Mouse (Mus musculus) hindlimb bud, embryonic 11.5 days (tissue): ENCODE measurements around the gene Foxf2.

ENCODE experiments used
- DNase-seq: peaks from one replicate; pipeline ENCODE4 v3.0.0-alpha.2; 2012; ENCODE audit warnings: low read depth, low spot score; ENCODE audit errors: extremely low spot score

The Foxf2 gene

DNA sequence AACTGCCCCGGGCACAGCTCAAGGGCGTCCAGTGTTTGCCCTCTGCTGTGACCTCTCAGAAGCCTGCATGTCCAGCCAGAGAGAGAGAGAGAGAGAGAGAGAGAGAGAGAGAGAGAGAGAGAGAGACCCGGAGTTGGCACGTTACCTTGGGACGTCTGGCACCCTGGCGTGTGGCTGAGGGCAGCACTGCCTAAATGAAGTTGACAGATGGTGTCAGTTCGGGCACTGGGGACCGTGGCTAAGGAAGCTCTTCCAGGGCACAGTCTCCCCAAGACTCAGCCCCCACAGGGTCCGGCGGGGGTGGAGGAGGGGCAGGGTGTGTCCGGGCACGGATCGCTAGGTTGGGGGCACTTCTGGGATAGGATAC lies 667 bp upstream of the Foxf2 start:
- no peak for DNase-seq

DNA sequence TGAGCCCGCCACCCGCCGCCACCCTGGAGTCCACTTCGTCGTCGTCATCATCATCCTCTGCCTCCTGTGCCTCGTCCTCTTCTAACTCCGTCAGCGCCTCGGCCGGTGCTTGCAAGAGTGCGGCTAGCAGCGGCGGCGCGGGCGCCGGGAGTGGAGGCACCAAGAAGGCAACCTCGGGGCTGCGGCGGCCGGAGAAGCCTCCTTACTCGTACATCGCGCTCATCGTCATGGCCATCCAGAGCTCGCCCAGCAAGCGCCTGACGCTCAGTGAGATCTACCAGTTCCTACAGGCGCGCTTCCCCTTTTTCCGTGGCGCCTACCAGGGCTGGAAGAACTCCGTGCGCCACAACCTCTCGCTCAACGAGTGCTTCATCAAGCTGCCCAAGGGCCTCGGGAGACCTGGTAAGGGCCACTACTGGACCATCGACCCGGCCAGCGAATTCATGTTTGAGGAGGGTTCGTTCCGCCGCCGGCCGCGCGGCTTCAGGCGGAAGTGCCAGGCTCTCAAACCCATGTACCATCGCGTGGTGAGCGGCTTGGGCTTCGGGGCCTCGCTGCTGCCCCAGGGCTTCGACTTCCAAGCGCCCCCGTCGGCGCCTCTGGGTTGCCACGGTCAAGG lies 676 bp downstream of the Foxf2 start:
- no peak for DNase-seq

GRCm38 (mm10) chr13:31626991-31627625 lies 1.5 kb downstream of the Foxf2 start:
- no peak for DNase-seq

- DNase-seq = no peak
These were observed 2.5 kb downstream of the Foxf2 start for GRCm38 (mm10) chr13:31627864-31628690.

GRCm38 (mm10) chr13:31628691-31629180 lies 3.1 kb downstream of the Foxf2 start:
- DNase-seq = no peak

DNA sequence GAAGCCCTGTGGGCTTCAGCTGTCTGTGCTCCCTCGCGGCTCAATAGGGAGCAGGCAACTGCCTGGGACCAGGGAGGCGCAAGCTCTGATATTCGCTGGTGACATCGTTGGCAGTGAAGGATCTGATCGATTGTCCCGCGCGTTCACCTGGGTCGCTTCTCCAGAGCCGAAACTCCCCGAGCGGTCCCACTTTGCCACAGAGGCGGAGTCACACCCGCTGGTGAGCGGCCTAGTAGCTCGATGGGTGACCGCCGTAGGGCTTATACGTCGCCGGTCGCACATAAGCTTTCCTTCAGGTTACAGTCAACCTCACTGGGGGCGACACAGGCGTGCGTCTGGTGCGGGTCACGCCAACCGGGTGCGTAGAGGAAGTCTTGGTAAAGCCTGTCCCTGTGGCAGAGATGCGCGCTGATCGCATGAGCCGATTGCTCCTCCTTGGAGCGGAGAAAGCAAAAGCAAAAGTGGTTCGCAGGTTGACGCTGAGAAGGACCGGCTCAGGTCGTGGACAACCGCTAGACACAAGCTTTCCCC lies 3.8 kb downstream of the Foxf2 start:
- DNase-seq = no peak

- DNase-seq = no peak
These were observed 4.4 kb downstream of the Foxf2 start for GRCm38 (mm10) chr13:31630051-31630450.

- no peak for DNase-seq
These were observed 4.9 kb downstream of the Foxf2 start for GRCm38 (mm10) chr13:31630551-31630950.

DNA sequence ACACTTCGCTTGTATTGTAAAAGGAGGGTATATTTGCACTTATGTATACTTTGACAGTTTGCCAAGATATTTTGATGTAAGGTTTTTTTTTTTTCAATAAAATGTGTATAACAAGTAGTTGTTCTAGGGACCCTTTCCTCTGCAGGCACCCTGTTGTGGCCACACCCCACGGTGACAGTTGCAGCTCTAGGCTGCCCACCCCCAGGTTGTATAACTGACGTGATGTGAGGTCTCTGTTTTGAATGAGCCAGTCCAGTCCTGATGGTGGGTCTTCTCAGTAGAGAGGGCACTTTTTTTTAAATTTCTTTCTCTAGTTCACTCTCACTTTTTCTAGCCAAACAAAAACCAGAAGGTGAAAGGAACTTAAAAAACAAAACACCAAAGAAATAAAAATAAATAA lies 5.7 kb downstream of the Foxf2 start:
- DNase-seq = no peak

DNA sequence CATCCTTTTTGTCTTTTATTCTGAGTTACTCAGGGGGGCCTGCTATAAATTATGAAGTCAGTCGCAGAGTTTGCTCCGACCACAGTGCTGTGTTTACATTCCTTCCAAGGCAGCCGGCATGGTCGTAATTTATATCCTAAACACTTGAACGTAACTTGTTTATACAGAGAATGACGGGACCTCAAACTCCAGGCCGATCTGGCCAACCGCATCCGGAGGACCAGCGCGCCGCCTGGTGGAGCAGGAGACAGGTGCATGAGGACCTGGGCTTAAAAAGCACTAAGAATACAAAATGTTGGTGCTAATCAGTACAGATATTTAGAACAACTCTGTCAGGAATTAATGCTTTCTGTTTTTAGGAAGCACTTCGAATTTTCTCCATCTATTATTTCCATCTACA lies 6.8 kb downstream of the Foxf2 start:
- DNase-seq = no peak

DNA sequence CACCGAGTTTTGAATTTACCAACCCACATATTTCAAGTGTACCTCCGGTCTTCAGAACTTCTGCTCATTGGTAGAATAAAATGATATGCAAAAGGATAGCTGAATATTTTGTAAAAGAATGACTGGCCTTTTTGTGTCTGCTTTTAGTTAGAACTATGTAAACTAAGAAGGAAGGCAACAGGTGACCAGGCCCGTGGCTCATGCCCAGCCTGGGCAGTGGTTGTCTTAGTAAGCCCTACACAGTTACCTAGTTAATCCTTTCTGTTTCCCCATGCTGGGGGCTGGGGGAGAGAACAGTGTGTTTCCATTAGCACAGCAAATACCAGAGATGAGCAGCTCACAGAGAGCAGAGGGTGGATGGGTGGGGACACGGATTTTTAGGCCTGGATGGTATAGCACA lies 7.6 kb downstream of the Foxf2 start:
- DNase-seq = no peak

DNA sequence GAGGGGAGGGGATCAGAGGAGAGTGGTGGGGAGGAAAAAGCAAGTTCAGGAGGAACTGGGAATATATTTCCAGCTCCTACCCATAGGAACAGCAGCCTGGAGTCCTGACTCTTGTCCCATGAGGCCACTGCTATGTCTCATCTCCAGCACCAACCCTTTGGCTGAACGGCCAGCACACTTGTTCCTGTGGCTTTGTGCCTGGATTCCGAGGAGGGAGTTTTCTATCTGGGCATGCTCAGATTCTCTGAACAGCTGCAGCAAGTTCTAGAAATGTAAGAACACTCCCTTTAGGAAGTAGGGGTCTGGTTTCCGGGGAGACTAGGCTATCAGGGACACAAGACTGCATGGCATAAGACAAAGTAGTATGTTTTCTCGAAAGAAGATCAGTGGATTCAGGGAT lies 9.9 kb downstream of the Foxf2 start:
- no peak for DNase-seq

DNA sequence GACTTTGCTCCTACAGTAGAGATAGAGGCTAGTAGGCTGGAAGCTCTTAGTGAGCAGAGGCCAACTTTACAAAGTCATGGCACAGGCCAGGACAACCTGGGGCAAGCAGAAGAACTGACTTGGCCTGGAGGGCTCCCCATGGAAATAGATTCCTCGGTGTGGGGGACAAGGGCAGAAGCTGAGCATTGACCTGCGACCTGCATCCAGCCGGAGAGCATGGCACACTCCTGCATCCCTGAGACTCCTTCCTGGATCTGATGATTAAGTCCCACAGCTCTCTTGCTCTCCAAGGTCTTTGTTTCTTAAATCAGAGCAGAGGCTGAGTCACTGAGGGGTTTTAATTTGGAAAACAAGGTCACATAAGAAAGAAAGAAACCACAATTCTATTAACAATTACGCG lies 15.9 kb downstream of the Foxf2 start:
- DNase-seq = no peak

DNA sequence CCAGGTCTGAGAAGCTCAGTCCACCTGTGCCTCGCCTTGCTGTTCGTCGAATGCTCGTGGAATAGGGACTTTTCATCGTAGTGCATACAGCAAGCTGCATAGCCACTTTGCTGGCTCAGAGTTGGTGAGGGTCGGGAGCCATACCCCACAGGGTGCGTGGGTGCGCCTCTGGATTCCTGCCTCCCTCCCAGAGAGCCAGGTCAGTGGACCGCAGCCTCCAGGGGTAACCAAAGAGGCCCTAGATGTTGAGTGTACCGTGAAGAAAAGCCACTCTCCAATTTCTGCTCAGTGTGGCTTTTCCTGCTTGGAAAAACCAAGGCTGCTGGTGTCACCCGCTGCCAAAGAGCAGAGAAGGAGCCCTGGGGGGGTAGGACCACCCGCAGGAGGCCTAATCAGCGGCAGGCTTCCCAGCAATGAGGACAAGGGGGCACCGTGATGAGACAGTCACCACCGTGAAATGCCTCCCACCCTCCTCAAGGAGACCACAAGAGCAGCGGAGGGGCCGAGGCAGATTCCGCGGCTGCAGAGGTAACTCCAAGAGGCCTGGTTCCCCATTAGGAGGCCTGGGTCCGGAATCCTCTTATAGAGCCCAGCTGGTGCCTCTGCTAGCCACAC lies 26.6 kb downstream of the Foxf2 start:
- no peak for DNase-seq

DNA sequence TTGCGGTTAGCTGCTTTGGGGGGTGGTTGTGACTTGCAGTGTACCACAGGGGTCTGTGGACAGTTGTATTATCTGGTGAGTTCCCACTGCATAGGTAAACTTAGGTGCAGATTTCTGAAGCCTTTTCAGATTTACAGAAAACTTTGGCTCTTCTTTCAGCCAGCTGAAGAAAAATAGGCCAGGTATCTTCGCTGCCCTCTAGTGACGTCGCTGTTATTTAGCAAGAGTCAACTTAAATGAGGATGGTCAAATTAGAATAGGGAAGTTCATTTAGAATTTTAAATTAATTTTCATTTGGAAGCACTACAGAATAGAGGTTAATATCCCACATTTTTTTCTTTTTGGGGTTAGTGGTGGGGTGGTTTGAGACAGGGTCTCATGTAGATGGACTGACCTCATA lies 30.6 kb downstream of the Foxf2 start:
- DNase-seq = no peak

DNA sequence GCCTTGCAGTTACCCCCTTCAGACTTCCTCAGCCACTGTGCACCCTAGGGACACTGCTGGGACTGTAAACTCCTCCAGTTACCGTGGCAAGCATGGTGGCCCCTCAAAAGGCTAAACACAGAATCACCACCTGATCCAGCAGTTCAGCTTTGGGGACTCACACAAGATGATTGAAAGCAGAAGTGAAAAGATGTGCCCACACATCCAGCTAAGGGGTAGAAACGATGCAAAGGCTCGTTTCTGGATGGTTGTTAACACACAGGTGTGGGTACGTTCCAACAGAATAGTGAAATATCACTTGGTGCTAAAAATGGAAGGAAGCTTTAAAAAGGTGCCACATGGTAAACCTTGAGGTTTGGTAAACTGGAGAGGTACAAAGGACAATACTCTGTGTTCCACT lies 32.6 kb downstream of the Foxf2 start:
- DNase-seq = no peak

DNA sequence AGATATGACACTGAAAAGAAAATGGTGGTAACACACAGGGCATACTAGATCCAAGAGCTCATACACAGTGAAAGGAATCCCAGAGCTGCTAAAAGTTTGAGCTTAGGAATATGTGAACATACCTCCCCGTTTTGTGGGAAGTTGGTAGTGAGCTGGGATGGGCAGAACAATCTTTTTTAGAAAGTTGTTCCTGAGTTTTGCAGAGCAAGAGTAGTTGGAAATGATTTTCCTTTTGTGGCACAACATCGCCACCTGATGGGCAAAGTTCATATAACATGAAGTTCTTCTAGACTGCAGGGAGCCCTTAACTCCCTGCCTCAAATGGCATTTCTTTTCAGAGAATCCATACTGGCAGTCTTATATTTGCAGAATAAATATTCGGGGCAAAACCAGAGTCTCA lies 33.3 kb downstream of the Foxf2 start:
- peak; percentile 91 for DNase-seq

- no peak for DNase-seq
These were observed 35.6 kb downstream of the Foxf2 start for GRCm38 (mm10) chr13:31661211-31661610.

DNA sequence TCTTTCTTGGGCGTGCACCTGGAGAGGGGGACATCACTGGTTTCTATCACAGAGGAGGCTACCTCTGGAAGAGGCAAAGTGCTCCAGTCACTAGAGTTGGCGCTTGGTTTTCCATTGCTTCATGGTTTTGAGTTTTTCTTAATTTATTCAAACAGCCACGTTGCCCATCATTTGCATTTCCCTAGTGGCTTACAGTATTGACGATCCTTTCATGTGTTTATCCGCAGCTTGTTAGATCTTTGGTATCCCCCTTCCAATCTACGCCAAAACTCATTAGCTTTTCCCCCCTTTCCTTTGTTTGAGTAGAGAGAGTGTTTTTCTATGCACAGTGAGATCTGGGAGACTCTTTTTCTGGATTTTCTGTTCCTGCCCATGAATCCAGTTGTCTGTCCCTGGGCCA lies 39.8 kb downstream of the Foxf2 start:
- DNase-seq = no peak

DNA sequence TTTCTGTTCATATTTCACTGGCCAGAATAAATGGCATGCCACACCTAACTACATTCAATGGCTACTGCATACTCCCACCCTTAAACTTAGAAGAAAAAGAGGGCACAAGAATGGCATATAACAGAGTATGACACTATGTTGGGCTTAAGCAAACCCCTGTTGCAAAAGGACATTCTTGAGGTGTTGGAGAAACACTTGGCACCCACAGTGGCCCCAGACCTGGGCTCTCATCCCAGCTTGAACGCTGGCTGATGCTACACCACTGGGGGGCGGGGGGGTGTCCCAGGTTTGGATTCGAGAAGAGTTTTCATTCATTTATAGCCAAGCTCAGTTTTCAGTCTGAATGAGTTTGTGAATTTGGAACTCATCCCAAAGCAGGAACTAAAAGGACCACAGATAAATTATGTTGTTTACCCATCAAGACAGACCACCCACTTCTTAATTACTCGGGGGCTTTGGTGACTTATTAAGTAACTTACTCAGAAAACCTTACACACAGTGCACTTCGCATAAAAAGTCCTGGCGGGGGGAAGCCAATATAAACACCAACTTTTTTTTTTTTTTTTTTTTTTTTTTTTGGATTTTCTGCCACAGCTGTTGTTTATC lies 42.4 kb downstream of the Foxf2 start:
- no peak for DNase-seq

GRCm38 (mm10) chr13:31672093-31672492 lies 46.5 kb downstream of the Foxf2 start:
- no peak for DNase-seq
